Mouse (Mus musculus) hindbrain, embryonic 16.5 days (tissue): ENCODE results near the gene Gipc2. TPM values are rescaled to one million over a fixed set of nuclear protein-coding genes. Genes with fewer than 3 reads are reported as not detected.

ENCODE experiments used
- ATAC-seq: fragments of 200-750 bp; cut with Nextera tagmentation; 2 replicates; pipeline ENCODE4 v1.8.0; 2017; ENCODE audit warnings: moderate TSS enrichment, moderate library complexity
- H3K27ac ChIP-seq: fragments of 300-500 bp; sonication (generic); 2 replicates; pipeline ENCODE4 v1.5.1; 2014; ENCODE audit warnings: low read depth, mild to moderate bottlenecking, control low read depth, low read length, moderate library complexity
- H3K27me3 ChIP-seq: fragments of 300-500 bp; sonication (generic); replicated peaks from 2 replicates; pipeline ENCODE4 v1.6.1; 2014; ENCODE audit warnings: low read length; ENCODE audit not compliant: control insufficient read depth, insufficient read depth
- H3K36me3 ChIP-seq: fragments of 300-500 bp; sonication (generic); 2 replicates; pipeline ENCODE4 v1.6.1; 2014; ENCODE audit warnings: mild to moderate bottlenecking, low read length, moderate library complexity, mixed read lengths; ENCODE audit not compliant: control insufficient read depth, insufficient read depth
- H3K4me1 ChIP-seq: fragments of 300-500 bp; sonication (generic); 2 replicates; pipeline ENCODE4 v1.6.1; 2014; ENCODE audit warnings: low read depth, low read length; ENCODE audit not compliant: control insufficient read depth, insufficient read depth
- H3K4me2 ChIP-seq: fragments of 300-500 bp; sonication (generic); 2 replicates; pipeline ENCODE4 v1.6.1; 2014; ENCODE audit warnings: mild to moderate bottlenecking, low read length, control low read depth, moderate library complexity
- H3K4me3 ChIP-seq: fragments of 300-500 bp; sonication (generic); 2 replicates; pipeline ENCODE4 v1.5.1; 2014; ENCODE audit warnings: mild to moderate bottlenecking, low read length, control low read depth, moderate library complexity
- H3K9ac ChIP-seq: fragments of 300-500 bp; sonication (generic); 2 replicates; pipeline ENCODE4 v1.6.1; 2014; ENCODE audit warnings: low read depth, mild to moderate bottlenecking, control low read depth, low read length, moderate library complexity
- H3K9me3 ChIP-seq: fragments of 300-500 bp; sonication (generic); 2 replicates; pipeline ENCODE4 v1.6.1; 2014; ENCODE audit warnings: mild to moderate bottlenecking, low read length, moderate library complexity; ENCODE audit not compliant: control insufficient read depth
- WGBS: fragments of 180-500 bp; shearing (Covaris S2); extraction: QIAGEN DNeasy Blood & Tissue Kit; methylation state at CpG from one replicate; pipeline ENCODE4 v1.1.7; 2014; 5-methylcytosine and 5-hydroxymethylcytosine counted together
- polyA plus RNA-seq: library from polyadenylated mRNA; unstranded; fragments of >200 nt; fragmentation: Nextera tagmentation; extraction: Ambion mirVana; gene quantifications from 2 replicates; pipeline ENCODE4 v1.2.1, GENCODE M21; 2015

The Gipc2 gene
- 9.7 and 11.9 TPM in 2 replicates for polyA plus RNA-seq

DNA sequence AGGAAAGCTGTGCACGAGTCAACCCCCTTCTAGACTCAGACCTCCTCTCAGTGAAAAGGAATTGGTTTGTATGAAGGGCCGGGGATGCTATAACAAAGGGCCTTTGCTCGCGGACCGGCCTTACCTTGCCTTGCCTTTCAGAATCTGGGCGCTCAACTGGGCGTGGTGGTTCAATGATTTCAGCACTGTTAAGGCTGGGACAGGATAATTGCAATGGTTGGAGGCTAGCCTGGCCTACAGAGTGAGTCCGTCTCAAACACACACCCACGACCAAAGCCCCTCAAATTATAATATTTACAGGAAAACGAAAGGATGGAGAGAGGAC is at the start of gene Gipc2:
Gipc2 (minus strand) TSS at position 132 of the 325 bp plus-strand sequence.
- Histone ChIP-seq H3K27ac (peak within 1 kb of the TSS; percentile 86), H3K36me3 (no peaks in the 10 kb centered on the region), H3K27me3 (no peaks in the 10 kb centered on the region), H3K9ac (peak within 1 kb of the TSS; percentile 87), H3K4me1 (peaks cover 5% of the 10 kb centered on the region; the same call in 1 of the 2 replicates), H3K4me2 (peak within 1 kb of the TSS; percentile 93), H3K9me3 (no peaks in the 10 kb centered on the region), H3K4me3 (peak within 1 kb of the TSS; percentile 69)
- ATAC-seq: no peak
- WGBS: 7% methylated on average over 10 of the region's 10 CpGs

- Histone ChIP-seq H3K9me3 (no peaks in the 10 kb centered on the region), H3K4me1 (peaks cover 24% of the 10 kb centered on the region), H3K4me3 (no peak overlapping the region), H3K36me3 (peaks cover 9% of the 10 kb centered on the region), H3K9ac (no peak overlapping the region), H3K27me3 (no peaks in the 10 kb centered on the region), H3K4me2 (peak overlapping the region; percentile 95), H3K27ac (no peak overlapping the region)
- no peak for ATAC-seq
- 49% methylated on average over 3 of the region's 3 CpGs for WGBS
These were observed 47.4 kb upstream of the Gipc2 start for GRCm38 (mm10) chr3:152213416-152213815.

- 38% methylated on average over 7 of the region's 7 CpGs for WGBS
- peak overlapping the region; percentile 95 for H3K4me3 ChIP-seq
- no peak for ATAC-seq
- H3K9me3 ChIP-seq: no peaks in the 10 kb centered on the region
- H3K27ac ChIP-seq: no peak overlapping the region
- no peaks in the 10 kb centered on the region for H3K36me3 ChIP-seq
- H3K4me2 ChIP-seq: peak overlapping the region; percentile 95
- H3K9ac ChIP-seq: peak overlapping the region; percentile 100
- H3K4me1 ChIP-seq: peaks cover 24% of the 10 kb centered on the region
- no peaks in the 10 kb centered on the region for H3K27me3 ChIP-seq
These were observed 45.8 kb upstream of the Gipc2 start for GRCm38 (mm10) chr3:152211731-152212279.

DNA sequence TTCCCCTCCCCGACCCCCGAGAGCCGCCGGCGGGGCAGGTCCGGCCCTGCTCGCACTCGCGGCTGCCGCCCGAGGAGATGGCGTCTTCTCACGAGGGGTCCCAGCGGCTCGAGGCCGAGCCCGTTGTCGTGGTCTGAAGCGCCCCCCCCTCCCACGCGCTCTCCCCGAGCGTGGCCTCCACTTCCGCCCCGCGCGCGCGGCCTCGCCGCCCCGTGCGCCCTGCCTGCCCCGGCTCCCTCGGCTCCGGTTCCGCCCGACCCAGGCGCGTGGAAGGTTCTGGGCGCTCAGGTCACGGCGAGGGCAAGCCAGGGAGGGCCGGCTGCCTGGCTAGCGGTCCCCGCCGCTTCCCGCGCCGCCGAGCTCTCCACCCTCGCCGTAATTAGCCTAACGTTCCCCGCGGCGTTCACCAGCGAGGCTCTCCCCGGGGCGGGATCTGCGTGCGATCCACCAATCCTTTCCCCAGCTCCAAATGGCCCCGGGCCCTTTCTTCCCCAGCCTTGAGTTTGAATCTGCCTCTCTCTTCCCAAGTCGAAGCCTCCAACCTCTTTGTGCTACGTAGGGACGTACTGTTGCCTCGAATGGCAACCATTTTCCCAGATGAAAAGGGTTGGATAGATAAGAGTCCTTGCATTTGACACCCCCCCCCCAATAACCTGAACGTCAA is 44.8 kb upstream of the Gipc2 start:
- H3K27me3 ChIP-seq: no peaks in the 10 kb centered on the region
- H3K9me3 ChIP-seq: no peaks in the 10 kb centered on the region
- H3K9ac ChIP-seq: peak overlapping the region; percentile 100
- ATAC-seq: peak; percentile 64
- WGBS: 1% methylated on average over 48 of the region's 68 CpGs
- peak overlapping the region; percentile 95 for H3K4me3 ChIP-seq
- peaks cover 24% of the 10 kb centered on the region for H3K4me1 ChIP-seq
- H3K4me2 ChIP-seq: peak overlapping the region; percentile 95
- no peaks in the 10 kb centered on the region for H3K36me3 ChIP-seq
- H3K27ac ChIP-seq: peak overlapping the region; percentile 99

DNA sequence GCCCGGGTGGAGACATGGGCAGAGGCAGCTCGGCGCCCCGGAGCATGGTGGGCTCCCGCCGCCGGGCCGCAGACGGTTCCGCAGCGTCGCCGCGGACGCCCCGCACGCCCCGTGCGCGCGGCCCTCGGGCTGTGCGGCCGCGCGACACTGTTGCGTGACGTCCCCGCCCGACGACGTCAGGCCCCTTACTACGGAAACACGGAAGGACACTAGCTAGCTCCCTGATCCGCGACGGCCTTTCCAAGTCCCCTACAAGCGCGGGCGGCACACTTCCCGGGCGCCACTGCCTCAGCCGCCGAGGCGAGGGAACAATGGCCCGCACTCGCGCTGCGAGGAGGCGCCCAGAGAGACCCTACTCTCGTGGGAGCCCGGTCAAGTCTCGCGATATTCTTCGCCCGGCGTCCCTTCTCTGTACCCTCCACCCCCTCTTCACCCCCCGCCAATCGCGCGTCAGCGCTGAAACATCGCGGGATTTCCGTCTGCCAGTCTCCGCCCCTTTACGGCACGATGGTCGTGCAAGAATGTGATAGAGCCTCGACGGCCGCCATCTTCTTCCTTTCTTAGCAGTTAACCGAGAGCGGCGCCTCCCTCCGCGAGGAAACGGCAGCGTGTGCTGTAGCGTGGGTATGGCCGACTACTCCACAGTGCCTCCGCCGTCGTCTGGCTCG is 44.1 kb upstream of the Gipc2 start, which contains the start of the genes Dnajb4 and Fubp1:
Dnajb4 (minus strand) TSS at position 336 of the 668 bp plus-strand sequence.
Fubp1 (plus strand) TSS at position 456 of the 668 bp plus-strand sequence.
- WGBS: under 1% methylated on average over 85 of the region's 85 CpGs
- Histone ChIP-seq H3K9ac (peak within 1 kb of the TSS; percentile 100), H3K36me3 (no peaks in the 10 kb centered on the region), H3K4me3 (peak within 1 kb of the TSS; percentile 95), H3K4me1 (peaks cover 24% of the 10 kb centered on the region), H3K27ac (peak within 1 kb of the TSS; percentile 99), H3K4me2 (peak within 1 kb of the TSS; percentile 95), H3K9me3 (no peaks in the 10 kb centered on the region), H3K27me3 (no peaks in the 10 kb centered on the region)
- peak; percentile 97 for ATAC-seq

- 6% methylated on average over 25 of the region's 25 CpGs for WGBS
- no peaks in the 10 kb centered on the region for H3K36me3 ChIP-seq
- peaks cover 21% of the 10 kb centered on the region for H3K4me1 ChIP-seq
- H3K27ac ChIP-seq: peak overlapping the region; percentile 99
- peak; percentile 44 for ATAC-seq
- H3K9ac ChIP-seq: peak overlapping the region; percentile 98
- peak overlapping the region; percentile 95 for H3K4me3 ChIP-seq
- H3K9me3 ChIP-seq: no peaks in the 10 kb centered on the region
- peak overlapping the region; percentile 77 for H3K4me2 ChIP-seq
- no peaks in the 10 kb centered on the region for H3K27me3 ChIP-seq
These were observed 43.3 kb upstream of the Gipc2 start for GRCm38 (mm10) chr3:152209177-152209966.

- Histone ChIP-seq H3K4me1 (peaks cover 18% of the 10 kb centered on the region), H3K36me3 (no peaks in the 10 kb centered on the region), H3K9ac (no peak overlapping the region), H3K4me3 (no peak overlapping the region), H3K27ac (no peak overlapping the region), H3K4me2 (no peak overlapping the region), H3K27me3 (no peaks in the 10 kb centered on the region), H3K9me3 (no peaks in the 10 kb centered on the region)
- ATAC-seq: no peak
- 94% methylated on average over 7 of the region's 7 CpGs for WGBS
These were observed 42.3 kb upstream of the Gipc2 start for GRCm38 (mm10) chr3:152208096-152208885.

- H3K27ac ChIP-seq: no peak overlapping the region
- ATAC-seq: no peak
- H3K4me2 ChIP-seq: no peak overlapping the region
- H3K36me3 ChIP-seq: no peaks in the 10 kb centered on the region
- H3K27me3 ChIP-seq: no peaks in the 10 kb centered on the region
- WGBS: 95% methylated on average over 4 of the region's 4 CpGs
- H3K4me3 ChIP-seq: no peak overlapping the region
- H3K4me1 ChIP-seq: peaks cover 7% of the 10 kb centered on the region
- no peaks in the 10 kb centered on the region for H3K9me3 ChIP-seq
- H3K9ac ChIP-seq: no peak overlapping the region
These were observed 41.1 kb upstream of the Gipc2 start for GRCm38 (mm10) chr3:152207156-152207555.
